In genomic region chr7:127712461-127713385, GRCm38 (mm10) we compare ENCODE assay signal across 8 mouse cellular contexts. TPM values are rescaled to one million over a fixed set of nuclear protein-coding genes. Genes with fewer than 3 reads are reported as not detected.
DNase-seq lines count a peak whose midpoint lies in the region; ATAC-seq lines count a peak whose summit lies in the region.

Ctf1 (plus strand) TSS chr7:127712736.

- H3K27me3 ChIP-seq in hindbrain, embryonic 11.5 days (ENCODE audit: control insufficient read depth, insufficient read depth, low read length), result peaks cover 2% of the 10 kb centered on the region; the same call in 1 of the 2 replicates

- H3K4me3 ChIP-seq in hindbrain, embryonic 11.5 days (ENCODE audit: low read depth, low read length), result peak within 1 kb of the TSS; percentile 28

- WGBS in hindbrain, embryonic 11.5 days, result 2% methylated on average over 27 of the region's 28 CpGs

- DNase-seq in NIH3T3 (ENCODE audit: low read depth), result peak; percentile 82
- peak; percentile 85 for DNase-seq in cerebellum, adult 9-10 months
- peak; percentile 61 to 62 for DNase-seq in frontal cortex, postnatal 14 days (ENCODE audit: low spot score in 2 of 2)
- peak; percentile 86 for DNase-seq in hindbrain, embryonic 11.5 days (ENCODE audit: low spot score)
- peak; percentile 51 to 67 for DNase-seq in layer of hippocampus, postnatal 25 days (ENCODE audit: extremely low spot score in 1 of 2, low spot score in 1 of 2)
- peak; percentile 78 for DNase-seq in lung, postnatal 14 days
- DNase-seq in retina, adult 2 months (ENCODE audit: low read depth, low spot score), result peak; percentile 64
- DNase-seq in urinary bladder, adult 2 months (ENCODE audit: low spot score), result peak; percentile 60

- no peaks in the 10 kb centered on the region for H3K9me3 ChIP-seq in hindbrain, embryonic 11.5 days (ENCODE audit: control insufficient read depth, low read length)

- H3K27ac ChIP-seq in hindbrain, embryonic 11.5 days (ENCODE audit: low read depth, low read length), result peak within 1 kb of the TSS; percentile 58; the same call in 1 of the 2 replicates

- H3K36me3 ChIP-seq in hindbrain, embryonic 11.5 days (ENCODE audit: control insufficient read depth, insufficient read depth, low read length), result no peaks in the 10 kb centered on the region

- peak within 1 kb of the TSS; percentile 49 for H3K9ac ChIP-seq in hindbrain, embryonic 11.5 days (ENCODE audit: low read depth, low read length)

- peak within 1 kb of the TSS; percentile 56 for H3K4me2 ChIP-seq in hindbrain, embryonic 11.5 days (replicated peaks; ENCODE audit: low read depth, low read length)

- peak; percentile 53 for ATAC-seq in hindbrain, embryonic 11.5 days (ENCODE audit: low FRiP score)

- peaks cover 10% of the 10 kb centered on the region for H3K4me1 ChIP-seq in hindbrain, embryonic 11.5 days (replicated peaks; ENCODE audit: control insufficient read depth, insufficient read depth, low read length)

RNA-seq across cellular contexts. Expression of gene Ctf1, which starts in this region (rescaled TPM):
- polyA plus RNA-seq in hindbrain, embryonic 11.5 days (2014; fragmentation: Nextera tagmentation; extraction: Ambion mirVana), result 6.8 and 9.2 TPM in 2 replicates
- 1 to 10 TPM; 2.4 TPM for total RNA-seq in layer of hippocampus, postnatal 25 days (2021)
- 11.0 and 13.7 TPM in 2 replicates for polyA plus RNA-seq in urinary bladder, adult 2 months (2012; rRNA removed)

Comparison
In these comparisons a context has a peak if more than half of its experiments do, and no peak if none do; other contexts are left out.
1. Peak in every context shown above with its lines: DNase-seq, ATAC-seq, H3K4me3 ChIP-seq and H3K27ac ChIP-seq.